Mouse (Mus musculus) heart, adult 2 months (tissue): ENCODE results near the gene Zer1. TPM values are rescaled to one million over a fixed set of nuclear protein-coding genes. Genes with fewer than 3 reads are reported as not detected.
A peak's percentile ranks its signal among the peaks of the same experiment; 100 is the strongest.

Source experiments
- DNase-seq, 2 experiments: peaks; one replicate each; pipeline ENCODE4 v3.0.0; 2021
- H3K27ac ChIP-seq: fragments of 200-600 bp; 2 replicates; pipeline ENCODE4 v1.8.1; 2022
- H3K27me3 ChIP-seq: fragments of 200-500 bp; 2 replicates; pipeline ENCODE4 v1.6.1; 2012; ENCODE audit warnings: mild to moderate bottlenecking, low read length, inconsistent platforms, mixed read lengths; ENCODE audit not compliant: control insufficient read depth, insufficient read depth
- H3K36me3 ChIP-seq: fragments of 200-500 bp; 2 replicates; pipeline ENCODE4 v1.6.1; 2012; ENCODE audit warnings: low read length, inconsistent platforms; ENCODE audit not compliant: control insufficient read depth, insufficient read depth
- H3K4me1 ChIP-seq: fragments of 200-500 bp; 2 replicates; pipeline ENCODE4 v1.6.1; 2011; ENCODE audit warnings: low read length; ENCODE audit not compliant: control insufficient read depth, insufficient read depth
- H3K4me3 ChIP-seq: fragments of 200-600 bp; 2 replicates; pipeline ENCODE4 v1.8.1; 2022
- H3K79me2 ChIP-seq: fragments of 200-500 bp; replicated peaks from 2 replicates; pipeline ENCODE4 v1.6.1; 2012; ENCODE audit warnings: mild to moderate bottlenecking, inconsistent platforms, low read length, moderate library complexity, mixed read lengths; ENCODE audit not compliant: control insufficient read depth, insufficient read depth
- H3K9ac ChIP-seq: fragments of 200-500 bp; 2 replicates; pipeline ENCODE4 v1.6.1; 2012; ENCODE audit warnings: low read depth, mild to moderate bottlenecking, control low read depth, inconsistent platforms, low read length, mixed read lengths
- CTCF ChIP-seq: fragments of 200-600 bp; IDR thresholded peaks from 2 replicates; pipeline ENCODE4 v1.8.1; 2022; ENCODE audit warnings: antibody characterized with exemption, mild to moderate bottlenecking, moderate library complexity
- EP300 ChIP-seq: fragments of 200-500 bp; IDR thresholded peaks from 2 replicates; pipeline ENCODE4 v1.6.1; 2011; ENCODE audit warnings: low read depth, low read length, control low read depth; ENCODE audit not compliant: insufficient read depth
- POLR2A ChIP-seq: fragments of 200-500 bp; IDR thresholded peaks from 2 replicates; pipeline ENCODE4 v1.6.1; 2011; ENCODE audit warnings: mild to moderate bottlenecking, low read depth, low read length, control low read depth; ENCODE audit not compliant: insufficient read depth
- WGBS: fragments of 180-500 bp; shearing (Covaris S2); methylation state at CpG from one replicate; pipeline ENCODE4 v1.1.7; 2018; 5-methylcytosine and 5-hydroxymethylcytosine counted together
- intact Hi-C: fragments of 180-260 bp; cut with DNase I; formaldehyde crosslinking; loops from one replicate; pipeline ENCODE4 v1.15.1; 2025
- long read RNA-seq: library from polyadenylated mRNA; stranded (forward); transcript quantifications from one replicate; pipeline ENCODE4 v2.0.0, GENCODE M21; 2021
- polyA plus RNA-seq: library from polyadenylated mRNA; depleted of rRNA; stranded (reverse); fragments of >200 nt; gene quantifications from 2 replicates; pipeline ENCODE4 v1.2.3, GENCODE M21; 2012; rRNA removed
- total RNA-seq, 2 experiments: library from RNA; stranded (reverse); gene quantifications; 2 replicates each; pipeline ENCODE4 v1.2.3; 2021

Gene Zer1
- total RNA-seq = 10 to 100 TPM; 21.9 to 26.6 TPM
- 45.1 TPM in 2 replicates for polyA plus RNA-seq
- long read RNA-seq, full-length matches to known transcripts = 8 of 26 reads
- long read RNA-seq, partial matches to known transcripts = 5 of 26 reads
- long read RNA-seq, other reads (novel, unspliced or antisense) = 13 of 26 reads

GRCm38 (mm10) chr2:30124472-30125274, at the start of gene Zer1:
Gene Zer1, minus strand, starts transcription at chr2:30124585.
- H3K4me1 ChIP-seq = peaks cover 4% of the 10 kb centered on the region
- no peaks in the 10 kb centered on the region for H3K27me3 ChIP-seq
- H3K4me3 ChIP-seq = peak within 1 kb of the TSS; percentile 80
- no peaks in the 10 kb centered on the region for H3K79me2 ChIP-seq
- TF ChIP-seq EP300 (peak; percentile 73; the same call in 1 of the 2 replicates), CTCF (no peak), POLR2A (peak; percentile 96)
- H3K9ac ChIP-seq = peak within 1 kb of the TSS; percentile 90
- H3K27ac ChIP-seq = peak within 1 kb of the TSS; percentile 95
- WGBS = 8% methylated on average over 31 of the region's 31 CpGs
- H3K36me3 ChIP-seq = no peaks in the 10 kb centered on the region
- intact Hi-C loops = no loop called here
- DNase-seq = peak; percentile 98

DNA sequence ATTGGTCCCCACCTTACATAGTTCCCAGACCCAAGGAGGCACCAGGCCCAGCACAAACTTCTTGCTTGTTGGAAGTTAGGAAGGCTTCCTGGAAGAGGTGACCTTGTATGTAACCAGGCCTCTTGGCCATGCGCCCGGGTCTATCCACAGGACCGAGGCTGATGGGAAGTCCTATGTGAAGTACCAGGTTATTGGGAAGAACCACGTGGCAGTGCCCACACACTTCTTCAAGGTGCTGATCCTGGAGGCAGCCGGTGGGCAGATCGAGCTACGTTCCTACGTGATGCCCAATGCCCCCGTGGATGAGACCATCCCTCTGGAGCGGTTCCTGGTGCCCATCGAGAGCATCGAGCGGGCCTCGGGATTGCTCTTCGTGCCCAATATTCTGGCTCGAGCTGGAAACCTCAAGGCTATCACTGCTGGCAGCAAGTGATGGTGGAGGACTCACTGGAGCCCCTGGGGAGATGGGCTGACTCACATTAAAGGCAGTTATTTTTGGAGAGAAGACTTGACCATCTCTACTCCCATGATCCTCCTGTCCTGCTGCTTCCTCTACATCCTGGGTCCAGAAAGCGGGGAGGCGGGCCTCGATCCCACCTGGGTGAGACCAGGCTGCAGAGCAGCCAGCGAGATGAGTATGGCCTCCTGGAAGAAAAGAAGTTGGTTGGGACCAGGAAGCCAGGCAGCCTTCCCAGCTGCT, 49.3 kb upstream of the Zer1 start:
- TF ChIP-seq POLR2A (no peak), EP300 (no peak), CTCF (no peak)
- H3K4me3 ChIP-seq = no peak overlapping the region
- intact Hi-C loops = loop anchor here (5.0 kb wide), 1 partner anchor 114 kb away; the partner anchor contains the start of genes Dolk and Nup188
- no peaks in the 10 kb centered on the region for H3K27me3 ChIP-seq
- H3K4me1 ChIP-seq = peaks cover 7% of the 10 kb centered on the region
- DNase-seq = no peak
- H3K27ac ChIP-seq = no peak overlapping the region
- H3K9ac ChIP-seq = no peak overlapping the region
- H3K36me3 ChIP-seq = no peaks in the 10 kb centered on the region
- H3K79me2 ChIP-seq = no peaks in the 10 kb centered on the region
- 84% methylated on average over 20 of the region's 20 CpGs for WGBS

DNA sequence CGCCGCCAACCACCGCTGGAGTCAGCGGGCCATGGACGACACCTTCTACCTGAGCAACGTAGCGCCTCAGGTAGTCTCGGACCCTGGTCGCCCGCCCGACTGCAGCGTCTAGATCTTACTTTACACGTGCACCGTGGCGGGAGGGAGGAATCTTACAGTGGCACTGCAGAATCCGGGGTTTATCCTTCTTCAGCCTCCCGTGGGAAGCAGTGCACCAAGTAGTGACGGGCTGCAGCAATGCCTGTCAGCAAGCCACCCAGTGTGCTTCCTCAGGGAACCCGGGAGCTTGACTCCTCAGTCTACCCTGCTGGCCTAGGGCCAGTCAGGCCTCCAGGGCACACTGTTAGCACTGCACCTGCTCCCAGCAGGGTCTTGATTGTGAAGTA, 47.6 kb upstream of the Zer1 start:
- Histone ChIP-seq H3K4me3 (peak overlapping the region; percentile 97), H3K79me2 (no peaks in the 10 kb centered on the region), H3K9ac (peak overlapping the region; percentile 89), H3K36me3 (no peaks in the 10 kb centered on the region), H3K4me1 (peaks cover 5% of the 10 kb centered on the region), H3K27me3 (no peaks in the 10 kb centered on the region), H3K27ac (peak overlapping the region; percentile 100)
- TF ChIP-seq CTCF (no peak), EP300 (no peak), POLR2A (no peak)
- intact Hi-C loops = loop anchor here (2.0 to 5.0 kb wide), 2 partner anchors 99 to 115 kb away; partner anchors contain the start of genes Dolk and Nup188
- WGBS = under 1% methylated on average over 19 of the region's 19 CpGs
- no peak for DNase-seq

GRCm38 (mm10) chr2:30171371-30171996, 47.1 kb upstream of the Zer1 start, which contains the start of gene Endog:
Gene Endog, plus strand, starts transcription at chr2:30171493.
- intact Hi-C loops = loop anchor here (2.0 to 5.0 kb wide), 2 partner anchors 99 to 116 kb away; partner anchors contain the start of genes Dolk and Nup188
- TF ChIP-seq CTCF = no peak
- peak; percentile 54; the same call in 1 of the 2 replicates for TF ChIP-seq EP300
- TF ChIP-seq POLR2A = peak; percentile 98
- peak within 1 kb of the TSS; percentile 100 for H3K27ac ChIP-seq
- peak within 1 kb of the TSS; percentile 89 for H3K9ac ChIP-seq
- DNase-seq = peak; percentile 88 to 92
- no peaks in the 10 kb centered on the region for H3K27me3 ChIP-seq
- H3K4me1 ChIP-seq = peaks cover 5% of the 10 kb centered on the region
- peak within 1 kb of the TSS; percentile 97 for H3K4me3 ChIP-seq
- H3K36me3 ChIP-seq = no peaks in the 10 kb centered on the region
- no peaks in the 10 kb centered on the region for H3K79me2 ChIP-seq
- WGBS = under 1% methylated on average over 72 of the region's 75 CpGs

DNA sequence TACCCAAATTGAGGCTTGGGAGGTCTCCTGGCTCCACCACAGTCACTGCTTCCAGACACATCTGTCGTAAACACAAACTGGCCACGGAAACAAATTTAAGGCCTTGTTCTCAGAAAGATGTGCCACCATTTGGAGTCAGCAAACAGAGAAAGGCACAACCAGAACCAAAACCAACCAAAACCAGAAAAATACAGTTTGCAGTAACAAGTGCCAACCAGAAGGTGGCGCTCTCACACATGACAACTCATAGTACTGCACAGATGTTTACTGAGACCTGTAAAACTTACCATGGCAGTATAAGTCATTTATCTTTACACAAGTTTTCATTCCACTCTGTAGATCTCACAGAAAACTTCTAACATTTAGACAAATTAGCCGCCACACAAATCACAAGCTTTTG, 42.3 kb upstream of the Zer1 start:
- TF ChIP-seq EP300 = no peak
- peak; percentile 42 for TF ChIP-seq CTCF
- no peak for TF ChIP-seq POLR2A
- no peaks in the 10 kb centered on the region for H3K36me3 ChIP-seq
- no peak for DNase-seq
- no peaks in the 10 kb centered on the region for H3K27me3 ChIP-seq
- H3K79me2 ChIP-seq = no peaks in the 10 kb centered on the region
- no peak overlapping the region for H3K27ac ChIP-seq
- no peak overlapping the region for H3K9ac ChIP-seq
- 58% methylated on average over 4 of the region's 4 CpGs for WGBS
- no peaks in the 10 kb centered on the region; the same call in 1 of the 2 replicates for H3K4me1 ChIP-seq
- H3K4me3 ChIP-seq = no peak overlapping the region
- intact Hi-C loops = no loop called here
